Mouse (Mus musculus) right cerebral cortex, postnatal 25 days (tissue): ENCODE data around the gene Nr2f2.

Source experiments
- DNase-seq: peaks from one replicate; pipeline ENCODE4 v3.0.0; 2022

Nr2f2 gene

DNA sequence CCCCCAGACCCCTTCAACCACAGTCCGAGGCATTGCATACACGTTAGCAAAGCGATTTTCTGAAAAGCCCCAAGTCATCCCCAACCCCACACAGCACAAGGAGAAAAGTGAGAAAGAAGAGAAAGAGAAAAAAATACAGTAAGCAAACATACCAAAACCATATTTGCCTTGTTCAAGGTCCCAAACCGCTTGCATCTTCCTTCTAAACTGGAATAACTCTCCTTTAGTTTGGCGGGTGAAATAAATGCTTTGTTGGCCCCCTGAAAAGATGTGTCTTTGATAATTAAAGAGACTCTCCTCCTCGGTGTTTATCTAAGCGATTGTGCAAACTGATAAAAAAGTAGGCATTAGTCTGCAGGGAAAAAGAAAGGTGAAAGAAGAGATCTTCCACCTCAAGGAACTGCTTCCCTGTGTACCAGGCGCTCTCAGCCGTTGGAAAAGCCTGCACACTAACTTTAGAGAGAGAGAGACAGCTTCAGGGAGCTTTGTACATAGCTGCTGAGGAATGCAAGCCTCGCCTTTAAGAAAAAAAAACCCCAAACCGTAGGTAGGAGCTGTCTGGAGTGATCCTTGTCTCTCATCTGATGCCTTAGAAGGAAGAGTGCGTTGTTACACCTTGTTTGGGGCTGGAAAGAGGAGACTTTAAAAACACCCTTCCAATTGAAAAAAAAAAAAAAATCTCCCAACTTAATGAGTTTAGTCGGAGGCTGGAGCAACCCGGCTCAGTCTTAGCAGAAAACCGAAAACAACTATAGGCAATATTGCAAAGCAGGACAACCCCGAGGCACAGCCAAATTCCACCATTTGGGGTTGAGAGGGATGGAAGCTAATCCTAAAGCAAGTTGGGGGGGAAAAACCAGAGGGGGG is at the start of gene Nr2f2:
Gene Nr2f2, minus strand, starts transcription at position 795 of the 867 bp plus-strand sequence.
- DNase-seq = no peak

DNA sequence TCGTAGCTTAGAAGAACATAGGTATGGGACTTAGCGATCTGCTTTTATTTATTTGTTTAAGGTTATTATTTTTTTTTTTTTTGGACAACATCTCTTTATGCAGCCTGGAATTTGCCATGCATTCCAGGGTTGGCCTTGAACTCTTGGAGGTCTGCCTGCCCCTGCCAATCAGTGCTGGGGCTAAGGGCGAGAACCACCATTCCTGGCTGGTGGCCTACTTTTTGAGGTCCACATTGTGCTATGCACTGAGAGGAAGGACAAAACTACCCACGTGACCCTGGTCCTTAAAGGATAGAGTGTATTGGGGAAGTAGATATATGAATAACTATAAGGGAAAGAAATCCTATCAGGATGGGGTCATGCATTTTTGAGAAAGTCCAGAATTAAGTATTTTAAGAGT is 47.9 kb upstream of the Nr2f2 start:
- DNase-seq = no peak

DNA sequence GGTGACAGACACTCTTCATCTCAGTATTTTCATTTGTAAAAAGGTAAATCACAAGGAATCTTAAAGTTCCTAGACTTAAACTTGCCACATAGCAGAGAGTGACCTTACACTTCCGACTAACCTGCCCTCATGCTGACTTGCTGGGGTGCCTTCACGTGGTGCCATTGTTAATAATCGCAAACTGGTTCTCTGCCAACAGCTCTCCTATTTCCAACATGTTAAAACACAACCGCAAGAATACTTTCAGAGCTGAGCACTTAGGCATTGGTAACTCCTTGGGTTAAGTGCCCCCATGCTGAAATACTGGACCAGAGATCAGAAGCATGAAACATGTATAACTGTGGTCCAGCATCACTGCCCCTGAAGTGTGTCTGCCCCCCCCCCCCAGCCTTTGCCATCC is 47.1 kb upstream of the Nr2f2 start:
- DNase-seq = no peak

DNA sequence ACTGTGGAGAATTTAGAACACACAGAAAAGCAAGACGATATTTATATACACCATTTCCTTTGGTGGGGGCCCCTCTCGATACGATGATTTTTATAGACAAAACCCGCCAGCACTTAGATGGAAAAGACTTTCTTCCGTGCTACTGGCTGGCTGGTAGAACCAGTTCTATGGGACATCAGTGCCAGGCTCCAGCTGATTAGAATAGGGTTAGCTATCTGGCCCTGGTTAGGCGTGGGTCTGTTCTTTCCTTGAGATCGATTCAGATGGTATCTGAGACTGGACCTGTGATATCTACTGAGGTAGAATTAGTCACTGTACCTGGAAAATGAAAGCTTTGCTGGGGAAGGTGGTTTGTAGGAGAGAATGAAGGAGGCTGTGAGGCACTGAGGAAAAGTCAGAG is 46.4 kb upstream of the Nr2f2 start:
- DNase-seq = no peak

DNA sequence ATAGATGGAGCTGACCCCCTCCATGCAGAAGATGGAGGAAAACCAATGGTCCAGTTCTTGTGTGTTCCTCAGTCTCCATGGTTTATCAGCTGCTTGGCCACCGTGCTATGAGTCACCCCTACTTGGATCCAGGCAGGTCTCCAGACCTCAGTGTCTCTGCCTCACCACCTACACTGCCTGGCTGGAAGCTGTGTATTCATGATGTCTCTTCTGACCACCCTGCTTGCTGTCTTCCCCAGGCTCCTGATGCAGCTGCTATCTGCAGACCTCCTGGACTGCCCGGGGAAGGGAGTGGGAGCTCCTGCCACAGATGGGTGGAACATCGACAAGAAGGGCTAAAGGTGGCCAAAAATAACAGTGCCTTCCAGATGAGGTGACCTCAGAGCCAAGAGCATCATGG is 43.8 kb upstream of the Nr2f2 start:
- no peak for DNase-seq

DNA sequence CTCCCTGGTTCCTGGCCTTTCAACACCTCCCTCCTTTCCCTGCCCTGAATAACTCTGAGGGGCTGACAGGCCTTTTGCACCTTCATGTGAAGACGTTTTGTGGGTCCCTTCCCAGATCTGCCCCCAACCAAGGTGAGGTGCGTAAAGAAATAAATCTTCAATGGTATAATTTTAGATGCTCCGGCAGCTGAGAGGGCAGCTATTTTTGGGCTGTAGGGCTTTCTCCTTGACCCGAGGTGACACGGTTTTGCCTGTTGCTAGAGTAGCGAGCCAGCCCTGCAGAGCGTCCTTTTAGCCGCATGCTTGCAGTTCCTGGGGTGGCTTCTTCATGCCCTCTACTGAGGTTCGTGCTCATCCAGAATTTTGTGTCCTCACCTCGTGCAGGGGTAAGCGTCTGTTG is 43.4 kb upstream of the Nr2f2 start:
- no peak for DNase-seq

DNA sequence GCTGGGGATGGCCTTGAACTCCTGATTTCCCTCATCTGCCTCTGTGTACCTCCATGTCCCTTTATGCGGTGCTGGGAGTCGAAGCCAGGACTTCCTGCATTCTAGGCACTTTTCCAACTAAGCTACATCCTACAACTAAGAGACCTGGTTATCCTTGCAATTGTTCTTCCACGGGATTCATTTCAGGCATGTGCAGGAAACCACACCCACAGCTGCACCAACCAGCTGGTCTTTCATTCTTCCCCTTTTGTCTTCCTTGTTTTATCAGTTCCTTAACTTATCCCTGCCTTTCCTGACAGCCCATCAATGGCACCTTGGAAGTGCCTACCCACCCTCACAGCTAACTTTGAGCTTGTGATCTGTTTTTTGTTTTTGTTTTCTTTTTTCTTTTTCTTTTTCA is 42.3 kb upstream of the Nr2f2 start:
- DNase-seq = no peak

DNA sequence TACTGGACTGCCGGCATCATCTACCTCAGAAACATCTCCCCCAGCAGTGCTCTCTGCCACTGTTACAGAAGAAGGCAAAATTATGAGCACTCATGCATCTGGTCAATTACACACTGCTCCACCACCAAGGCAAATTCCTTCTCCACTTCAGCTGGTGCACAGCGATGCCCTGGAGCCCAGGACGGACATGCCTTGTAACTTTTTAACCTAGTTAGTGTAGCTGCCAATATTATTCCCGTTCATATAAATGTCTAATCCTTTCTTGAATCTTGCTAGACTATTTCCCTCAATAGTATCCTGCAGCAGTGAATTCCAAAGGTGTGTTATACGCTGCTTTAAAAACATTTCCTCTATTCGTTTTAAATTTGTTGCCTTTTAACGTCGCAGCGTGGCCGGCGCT is 40.6 kb upstream of the Nr2f2 start:
- no peak for DNase-seq

DNA sequence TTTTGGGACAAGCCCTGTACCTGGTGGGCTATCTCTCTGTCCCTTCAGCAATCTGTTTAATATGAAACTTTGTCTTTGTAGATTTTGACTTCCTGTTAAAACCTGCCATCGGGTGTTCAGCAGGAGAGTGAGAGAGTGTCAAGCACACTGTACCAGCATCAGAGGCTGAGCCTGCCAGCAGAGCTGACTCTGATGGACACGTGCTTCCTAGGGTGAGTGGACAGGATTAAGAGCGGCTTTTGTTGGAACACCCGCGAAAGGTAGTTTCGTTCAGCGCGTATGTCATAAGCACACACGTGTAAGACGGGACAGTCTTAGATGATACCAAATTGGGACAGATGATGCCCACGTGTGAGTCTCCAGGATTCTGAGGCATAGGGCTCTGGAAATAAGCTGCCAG is 40.0 kb upstream of the Nr2f2 start:
- no peak for DNase-seq

DNA sequence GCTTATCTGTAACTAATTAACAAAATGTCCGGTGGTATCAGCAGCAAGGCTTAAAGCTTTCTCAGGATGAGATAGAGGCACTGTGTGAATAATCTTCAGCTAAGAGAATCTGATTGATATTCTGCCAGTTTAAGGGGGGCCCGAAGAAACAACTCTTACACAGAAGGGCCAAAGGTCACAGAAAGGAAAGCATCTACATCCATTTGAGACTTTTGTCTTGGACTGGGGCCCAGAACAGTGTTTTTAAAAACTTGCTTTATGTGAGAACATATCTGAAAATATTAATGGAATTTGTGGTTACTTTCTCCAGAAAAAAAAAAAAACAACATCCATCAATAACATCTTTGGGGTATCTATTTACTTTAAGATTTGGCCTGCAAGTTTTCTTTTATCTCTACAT is 38.9 kb upstream of the Nr2f2 start:
- DNase-seq = no peak

DNA sequence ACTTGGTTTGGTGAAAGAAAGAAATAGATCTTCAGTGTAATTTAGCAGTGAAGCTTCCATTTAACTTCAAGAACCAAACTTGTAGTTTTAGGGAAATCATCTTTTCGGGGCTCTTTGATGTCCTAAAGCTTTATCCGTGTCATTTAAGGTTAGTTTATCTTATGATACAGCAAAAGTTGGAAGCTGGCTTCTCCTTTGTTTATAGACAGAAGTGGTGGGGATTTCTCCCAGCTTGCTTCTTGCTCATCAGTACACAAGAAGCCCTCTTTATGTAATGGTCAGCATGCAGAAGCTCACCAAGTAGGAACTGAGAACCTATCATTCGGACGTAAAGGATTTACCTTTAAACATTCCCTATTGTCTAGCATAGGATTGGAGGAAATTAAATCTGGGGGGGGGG is 16.3 kb upstream of the Nr2f2 start:
- no peak for DNase-seq

DNA sequence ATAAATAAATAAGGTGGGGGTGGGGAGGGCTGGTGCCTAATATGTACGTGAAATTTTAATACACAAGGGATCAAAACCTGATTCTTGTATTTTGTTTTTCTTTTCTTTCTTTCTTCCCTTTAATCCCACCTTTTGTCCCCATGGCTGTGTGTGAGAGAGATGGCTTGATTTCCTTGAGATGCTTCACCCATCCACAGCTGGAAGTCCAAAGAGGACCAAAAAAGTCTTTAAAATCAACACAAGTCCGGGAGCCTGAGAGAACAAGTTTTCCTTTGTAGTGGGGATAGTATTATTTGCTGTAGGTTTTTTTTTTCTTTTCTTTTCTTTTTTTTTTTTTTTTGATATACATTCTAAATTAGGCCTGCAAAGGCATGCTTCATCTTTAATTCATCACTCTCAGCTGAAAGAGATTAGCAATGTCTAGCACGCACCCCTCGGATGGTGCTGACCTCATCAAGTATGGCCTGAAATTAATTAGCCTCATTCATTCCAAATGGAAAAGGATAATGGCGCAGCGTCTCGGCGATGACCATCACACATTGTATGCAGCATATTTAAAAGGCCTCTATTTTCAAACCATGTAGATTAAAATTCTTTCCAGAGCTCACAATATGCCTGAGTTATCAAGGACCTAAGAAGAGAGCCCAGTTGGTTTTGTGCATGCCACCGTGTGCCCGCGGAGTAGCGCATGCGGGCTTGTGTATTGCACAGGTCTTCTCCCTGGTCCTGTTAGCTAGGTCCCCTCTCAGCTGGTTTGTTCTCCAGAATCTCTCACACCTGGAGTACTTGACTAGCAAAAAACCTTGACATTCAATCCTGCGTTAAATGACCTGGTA is 15.1 kb upstream of the Nr2f2 start:
- DNase-seq = no peak

DNA sequence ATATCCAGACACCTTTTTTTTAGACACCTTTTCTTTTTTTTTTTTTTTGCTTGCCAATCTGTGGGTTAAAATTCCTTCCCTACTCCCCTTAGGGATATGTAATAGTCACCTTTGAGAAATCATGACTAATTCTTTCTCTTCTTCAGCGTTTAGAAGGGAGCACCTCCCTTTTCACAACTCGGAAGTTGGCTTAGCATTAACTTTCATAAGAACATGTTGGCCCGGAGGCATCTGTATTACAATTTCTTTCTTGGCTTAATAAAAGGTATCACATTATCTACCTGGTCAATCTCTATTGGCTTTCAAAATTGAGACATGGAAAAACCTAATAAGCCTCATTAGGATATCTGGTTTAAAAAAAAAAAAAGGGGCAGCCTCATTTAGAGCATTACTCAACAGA is 14.4 kb upstream of the Nr2f2 start:
- DNase-seq = no peak

DNA sequence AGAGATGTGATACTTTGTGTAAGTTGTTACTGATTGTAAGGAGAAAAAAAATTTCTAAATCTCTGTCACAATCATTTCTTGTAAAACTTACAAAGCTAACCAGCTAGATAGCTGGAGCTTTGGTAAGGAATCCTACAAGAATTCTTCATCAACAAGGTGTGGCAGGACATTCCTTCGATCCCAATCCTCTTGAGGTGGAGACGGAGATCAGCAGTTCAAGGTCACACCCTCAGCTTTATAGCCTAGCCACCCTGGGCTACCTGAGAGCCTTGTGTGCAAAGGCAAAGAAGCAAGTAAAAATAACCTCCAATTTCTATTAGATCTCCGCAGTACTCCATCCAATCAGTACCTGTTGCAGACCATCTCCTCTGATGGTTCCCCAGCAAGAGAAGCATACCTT is 13.7 kb upstream of the Nr2f2 start:
- DNase-seq = no peak

DNA sequence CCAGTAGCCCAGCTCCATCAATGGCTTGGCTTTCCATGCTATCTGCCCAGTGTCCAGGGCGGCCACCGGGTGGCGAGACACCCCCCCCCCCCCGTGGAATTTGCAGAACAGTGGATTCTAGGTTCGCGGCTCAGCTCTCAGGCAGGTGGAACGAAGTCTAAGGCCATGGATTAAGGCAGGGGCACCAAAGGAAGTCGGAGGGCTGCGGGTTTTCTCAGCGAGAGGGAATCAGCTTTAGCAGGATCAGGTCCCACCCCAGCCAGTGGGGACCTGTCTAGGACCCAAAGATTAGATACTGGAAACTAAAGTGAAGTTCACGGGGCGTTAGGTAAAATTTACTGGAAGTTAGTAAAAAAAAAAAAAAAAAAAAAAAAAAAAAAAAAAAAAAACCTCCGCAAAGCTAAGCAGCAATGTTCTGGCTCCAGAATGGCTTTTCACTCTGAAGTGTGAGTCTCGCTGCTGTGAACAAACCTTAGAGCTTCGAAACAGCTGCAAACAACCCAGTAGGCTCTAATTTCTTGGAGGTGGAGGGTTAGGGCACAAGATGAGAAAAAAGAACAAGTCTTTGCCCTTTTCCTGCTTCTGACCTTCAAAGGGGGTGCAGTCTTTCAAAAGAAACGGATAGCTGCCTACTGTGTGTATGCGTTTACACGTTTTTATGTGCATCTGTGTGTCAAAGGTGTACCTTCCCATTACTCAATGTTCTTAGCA is 4.2 kb upstream of the Nr2f2 start:
- DNase-seq = no peak

DNA sequence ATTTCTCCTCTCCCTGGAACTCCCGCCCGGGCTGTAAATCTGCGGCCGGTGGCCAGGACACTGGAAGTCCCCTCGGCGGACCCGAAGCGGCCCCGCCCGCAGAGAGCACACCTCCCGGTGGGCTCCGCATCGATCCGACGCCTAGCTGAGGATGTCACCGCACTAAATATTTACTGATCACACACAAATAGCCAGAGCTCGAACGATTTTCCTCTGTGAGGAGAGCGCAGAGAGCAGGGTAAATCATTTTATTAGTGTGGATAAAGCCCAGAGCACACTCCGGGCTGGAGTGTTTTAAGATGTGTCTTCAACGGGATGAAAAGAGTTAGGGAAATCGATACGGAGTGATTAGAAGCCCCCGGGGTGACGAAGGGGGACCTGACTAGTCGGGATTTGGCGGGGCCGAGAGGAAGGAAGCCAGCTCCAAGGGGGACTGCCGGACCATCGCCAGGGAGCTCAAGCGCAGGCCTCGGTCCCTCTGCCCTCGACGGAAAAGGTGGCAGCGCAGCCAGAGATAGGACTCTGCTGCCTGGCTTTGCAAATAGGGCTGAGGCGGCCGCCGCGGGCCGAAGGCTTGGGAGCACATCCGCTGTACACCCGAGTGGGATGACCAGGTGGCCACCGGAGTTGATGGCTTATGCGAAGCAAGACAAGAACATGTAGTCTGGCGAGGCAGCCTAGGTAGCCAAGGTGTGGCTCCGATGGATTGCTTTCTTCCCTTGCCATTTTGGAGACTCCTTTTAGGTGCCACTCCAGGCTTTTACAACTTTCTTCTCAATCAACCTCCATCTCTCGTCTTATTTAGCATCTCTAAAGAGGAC is 3.4 kb upstream of the Nr2f2 start:
- DNase-seq = no peak

DNA sequence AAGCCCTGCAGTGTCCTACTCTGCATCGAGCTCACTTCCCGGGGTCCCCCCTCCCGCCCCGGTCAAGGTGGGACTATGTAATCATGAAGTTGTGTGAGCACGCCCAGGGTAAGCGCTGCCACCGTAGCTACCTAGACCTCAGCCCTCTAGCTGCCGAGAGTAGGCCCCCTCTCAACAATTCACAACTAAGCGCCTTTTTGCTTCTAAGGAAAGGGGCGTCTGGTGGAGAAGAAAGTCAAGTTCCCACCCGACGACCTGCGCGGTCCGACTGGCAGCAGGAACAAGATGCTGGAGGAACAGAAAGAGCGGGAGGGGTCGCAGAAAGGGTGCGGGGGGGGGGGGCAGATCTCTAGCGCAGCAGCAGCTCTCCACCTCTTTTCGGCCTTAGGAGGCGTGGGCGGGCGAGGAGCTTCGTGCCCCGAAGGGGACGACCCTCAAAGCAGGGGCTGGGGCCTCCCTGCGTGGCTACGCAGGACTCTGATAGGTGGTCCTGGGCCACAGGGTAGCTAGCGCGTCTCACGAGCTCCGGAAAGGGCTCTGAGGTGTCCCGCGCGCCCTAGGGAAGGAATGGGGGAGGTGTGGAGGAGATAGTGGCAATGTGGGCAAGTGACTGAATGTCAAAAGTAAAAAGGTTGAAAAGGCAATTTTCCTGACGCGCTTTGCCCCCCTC is 2.7 kb upstream of the Nr2f2 start:
- no peak for DNase-seq

DNA sequence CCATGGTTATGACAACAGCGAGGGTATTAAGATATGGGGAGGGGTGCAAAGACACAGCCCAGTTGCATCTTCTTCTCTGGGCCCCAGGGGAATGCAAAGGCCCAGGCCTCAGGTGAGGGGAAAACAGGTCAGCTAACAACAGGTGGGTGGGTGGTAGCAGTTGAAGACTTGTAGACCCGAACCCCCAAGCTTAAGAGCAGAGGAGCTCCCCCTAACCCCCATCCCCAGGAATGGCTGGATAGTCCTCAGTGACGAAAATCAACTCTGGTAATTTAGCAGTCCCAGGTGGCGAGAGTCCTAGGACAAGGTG is 2.2 kb upstream of the Nr2f2 start:
- DNase-seq = no peak

DNA sequence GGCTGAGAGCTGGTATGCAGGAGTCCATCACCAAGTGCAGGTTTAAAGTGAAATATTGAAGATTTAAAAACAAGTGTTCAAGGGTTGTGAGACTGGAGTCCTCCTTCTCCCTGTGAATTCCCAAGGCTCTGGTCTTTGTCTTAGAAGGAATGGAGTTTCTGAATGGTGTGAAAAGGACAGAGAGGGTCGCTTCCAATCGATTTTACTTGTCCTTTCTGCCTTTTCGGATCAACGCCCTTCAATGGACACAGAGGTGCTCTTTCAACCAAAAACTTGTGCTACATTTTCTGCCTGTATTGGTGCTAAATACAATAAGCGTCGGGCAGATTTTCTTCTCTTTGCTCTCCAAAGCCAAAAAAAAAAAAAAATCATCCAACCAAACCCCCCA is 1.7 kb upstream of the Nr2f2 start:
- DNase-seq = no peak

DNA sequence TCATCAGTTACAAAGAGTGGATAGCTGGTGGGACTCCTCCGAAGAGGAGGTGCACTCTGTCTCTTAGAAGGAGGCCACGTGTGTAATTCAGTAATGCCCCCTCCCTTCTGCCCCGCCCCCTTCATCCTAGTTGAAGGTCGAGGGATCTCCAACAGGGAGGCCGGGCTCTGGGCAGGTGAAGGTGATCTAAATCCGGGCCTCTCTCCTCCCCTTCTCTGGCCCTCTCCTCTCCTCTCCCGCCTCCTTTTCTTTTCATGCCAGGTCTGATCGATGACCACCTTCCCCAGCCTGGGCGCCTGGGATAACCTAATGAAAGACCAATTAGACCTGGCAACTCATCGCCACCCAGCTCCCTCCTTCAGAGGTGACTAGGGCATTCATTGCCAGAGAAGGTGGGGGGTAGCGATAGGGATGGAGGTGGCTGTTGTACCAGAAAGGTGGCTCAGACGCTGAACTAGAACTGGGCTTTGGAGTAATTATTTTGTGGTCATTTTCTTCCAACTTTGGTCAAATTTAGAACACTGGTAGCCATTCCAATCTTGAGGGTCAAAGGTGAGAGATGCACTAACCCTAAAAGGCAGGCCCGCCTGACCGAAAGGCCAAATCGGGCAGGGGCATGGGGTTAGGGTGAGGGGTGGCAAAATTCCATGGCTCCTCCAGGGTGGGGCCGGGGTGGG is 1.2 kb upstream of the Nr2f2 start:
- DNase-seq = no peak

DNA sequence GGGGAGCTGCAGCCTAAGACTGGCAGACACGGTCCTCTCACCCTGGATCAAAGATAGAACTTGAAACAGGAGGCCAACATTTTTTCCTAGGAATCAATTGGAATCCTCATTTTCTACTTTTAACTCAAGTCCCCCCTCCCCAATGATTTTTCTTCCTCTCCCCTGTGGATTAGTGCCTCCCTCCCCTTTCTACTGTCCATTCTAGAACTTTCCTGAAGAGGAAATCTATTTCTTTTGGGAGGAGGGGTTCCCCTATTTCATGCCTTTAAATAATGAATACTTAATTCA is 217 bp upstream of the Nr2f2 start:
- DNase-seq = no peak

DNA sequence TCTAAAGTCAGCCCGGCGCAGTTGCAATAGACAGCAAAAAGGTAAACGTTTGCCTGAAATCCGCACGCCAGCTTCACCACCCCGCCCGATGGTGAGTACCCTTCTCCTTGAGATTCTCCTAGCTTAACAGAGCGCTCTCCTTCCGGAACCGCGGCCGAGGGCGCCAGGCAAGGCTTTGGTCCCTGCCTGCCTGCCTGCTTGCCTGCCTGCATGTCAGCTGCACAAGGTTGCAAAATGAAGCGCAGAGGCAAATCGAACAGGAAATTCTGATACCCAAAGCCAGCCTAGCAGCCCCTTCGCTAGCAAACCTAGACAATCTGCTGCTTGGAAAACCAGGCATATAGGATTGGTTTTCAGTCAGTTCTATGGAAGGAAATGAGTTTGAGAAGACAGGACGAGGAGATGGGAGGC is 1.1 kb downstream of the Nr2f2 start:
- peak; percentile 43 for DNase-seq
